Mouse (Mus musculus) heart, embryonic 10.5 days (tissue): ENCODE results near the gene Acsl3. TPM values are rescaled to one million over a fixed set of nuclear protein-coding genes. Genes with fewer than 3 reads are reported as not detected.

Experiments
- DNase-seq: peaks from one replicate; pipeline ENCODE4 v3.0.0-alpha.2; 2017; ENCODE audit warnings: low spot score
- H3K27ac ChIP-seq: fragments of 300-500 bp; sonication (generic); 2 replicates; pipeline ENCODE4 v1.5.1; 2016; ENCODE audit warnings: mild to moderate bottlenecking
- H3K27me3 ChIP-seq: fragments of 300-500 bp; sonication (generic); 2 replicates; pipeline ENCODE4 v1.6.1; 2016; ENCODE audit warnings: mild to moderate bottlenecking; ENCODE audit not compliant: poor library complexity, insufficient read depth, severe bottlenecking
- H3K36me3 ChIP-seq: fragments of 300-500 bp; sonication (generic); 2 replicates; pipeline ENCODE4 v1.6.1; 2016; ENCODE audit warnings: mild to moderate bottlenecking, moderate library complexity
- H3K4me1 ChIP-seq: fragments of 300-500 bp; sonication (generic); 2 replicates; pipeline ENCODE4 v1.6.1; 2016; ENCODE audit warnings: mild to moderate bottlenecking
- H3K4me3 ChIP-seq: fragments of 300-500 bp; sonication (generic); 2 replicates; pipeline ENCODE4 v1.5.1; 2016; ENCODE audit warnings: mild to moderate bottlenecking, moderate library complexity
- H3K9me3 ChIP-seq: fragments of 300-500 bp; sonication (generic); 2 replicates; pipeline ENCODE4 v1.6.1; 2016; ENCODE audit warnings: mild to moderate bottlenecking, moderate library complexity
- WGBS: fragments of 180-500 bp; shearing (Covaris S2); methylation state at CpG from one replicate; pipeline ENCODE4 v1.1.7; 2016; 5-methylcytosine and 5-hydroxymethylcytosine counted together
- polyA plus RNA-seq: library from polyadenylated mRNA; unstranded; fragments of >200 nt; fragmentation: Nextera tagmentation; extraction: Ambion mirVana; gene quantifications from 2 replicates; pipeline ENCODE4 v1.2.1, GENCODE M21; 2016

Acsl3 gene
- polyA plus RNA-seq, 1 experiment from 2014 or later = 56.7 TPM

GRCm38 (mm10) chr1:78730114-78730720, 72.6 kb downstream of the Acsl3 start:
- Histone ChIP-seq H3K36me3 (no peaks in the 10 kb centered on the region), H3K27me3 (no peaks in the 10 kb centered on the region), H3K4me3 (no peak overlapping the region), H3K27ac (no peak overlapping the region), H3K4me1 (0 out of 2 replicates have a peak, but pooled peaks cover 3% of the 10 kb centered on the region), H3K9me3 (no peaks in the 10 kb centered on the region)
- no peak for DNase-seq
- 84% methylated on average over 9 of the region's 9 CpGs for WGBS

DNA sequence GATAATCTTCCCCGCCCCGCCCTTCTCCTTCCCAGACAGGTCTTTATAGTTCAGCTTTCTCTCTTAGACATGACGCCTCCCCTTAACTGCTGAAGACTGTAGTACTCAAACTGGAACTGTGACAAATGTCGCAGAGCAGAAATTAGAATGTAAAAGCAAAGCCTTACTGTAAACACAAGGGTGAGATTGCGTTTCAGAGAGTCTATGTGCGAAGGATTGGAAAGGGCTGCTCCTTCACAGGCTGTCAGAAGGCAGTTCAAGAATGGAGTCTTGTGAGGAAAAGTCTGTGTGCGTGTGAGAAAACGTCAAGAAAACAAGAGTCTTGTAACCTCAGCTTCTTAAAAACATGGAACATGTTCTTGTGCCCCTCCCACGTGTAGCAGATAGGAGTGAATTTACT, 74.7 kb downstream of the Acsl3 start:
- Histone ChIP-seq H3K4me1 (0 out of 2 replicates have a peak, but pooled peaks cover 3% of the 10 kb centered on the region), H3K27ac (no peak overlapping the region), H3K27me3 (no peaks in the 10 kb centered on the region), H3K9me3 (no peaks in the 10 kb centered on the region), H3K4me3 (no peak overlapping the region), H3K36me3 (no peaks in the 10 kb centered on the region)
- WGBS = 81% methylated on average over 9 of the region's 9 CpGs
- no peak for DNase-seq

DNA sequence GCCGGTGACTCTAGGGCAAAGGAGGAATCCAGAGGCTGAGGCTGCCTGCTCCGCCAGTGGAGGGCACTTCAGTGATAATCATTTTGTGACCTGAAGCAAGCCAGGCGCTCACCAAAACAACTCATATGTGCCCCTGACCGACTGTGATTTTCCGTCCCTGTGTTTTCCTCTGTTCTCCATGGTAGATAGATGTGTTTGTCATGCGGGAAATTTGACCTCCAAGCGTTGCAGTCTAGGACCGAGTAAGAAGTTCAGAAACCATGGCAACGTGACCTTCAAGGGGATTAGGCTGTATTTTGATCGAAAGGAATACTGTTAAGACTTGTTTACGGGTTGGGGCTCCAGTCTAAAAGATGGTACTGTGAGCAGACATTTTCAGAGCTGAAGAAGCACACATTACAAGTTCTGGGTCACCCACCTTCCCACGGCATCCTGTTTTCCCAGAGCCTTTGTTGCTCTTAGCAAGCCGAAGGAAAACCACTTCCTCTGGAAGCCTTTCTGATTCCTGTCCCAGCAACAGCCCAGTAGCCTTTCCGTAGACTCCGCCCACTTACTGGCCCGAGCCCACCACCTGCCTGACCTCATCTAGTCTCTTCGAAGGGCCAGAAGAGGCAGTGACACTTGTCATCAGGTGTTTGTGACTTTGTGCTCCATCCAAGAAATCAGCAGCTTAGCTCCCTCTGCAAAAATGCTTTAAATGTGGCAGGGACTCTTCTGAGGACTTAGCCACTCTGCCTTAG, 76.8 kb downstream of the Acsl3 start:
- Histone ChIP-seq H3K4me3 (no peak overlapping the region), H3K27me3 (no peaks in the 10 kb centered on the region), H3K27ac (no peak overlapping the region), H3K9me3 (no peaks in the 10 kb centered on the region), H3K36me3 (no peaks in the 10 kb centered on the region), H3K4me1 (0 out of 2 replicates have a peak, but pooled peaks cover 3% of the 10 kb centered on the region)
- WGBS = 61% methylated on average over 17 of the region's 17 CpGs
- no peak for DNase-seq

- H3K4me1 ChIP-seq = 0 out of 2 replicates have a peak, but pooled peaks cover 3% of the 10 kb centered on the region
- H3K4me3 ChIP-seq = no peak overlapping the region
- H3K9me3 ChIP-seq = no peaks in the 10 kb centered on the region
- no peak for DNase-seq
- 59% methylated on average over 5 of the region's 5 CpGs for WGBS
- no peaks in the 10 kb centered on the region for H3K27me3 ChIP-seq
- no peak overlapping the region for H3K27ac ChIP-seq
- H3K36me3 ChIP-seq = no peaks in the 10 kb centered on the region
Observed at GRCm38 (mm10) chr1:78737646-78738045, 80.0 kb downstream of the Acsl3 start.

GRCm38 (mm10) chr1:78740676-78741075, 83.1 kb downstream of the Acsl3 start:
- Histone ChIP-seq H3K27ac (no peak overlapping the region), H3K27me3 (no peaks in the 10 kb centered on the region), H3K4me1 (no peaks in the 10 kb centered on the region), H3K36me3 (no peaks in the 10 kb centered on the region), H3K9me3 (no peaks in the 10 kb centered on the region), H3K4me3 (no peak overlapping the region)
- no peak for DNase-seq
- WGBS = 90% methylated on average over 11 of the region's 11 CpGs

GRCm38 (mm10) chr1:78742198-78742597, 84.6 kb downstream of the Acsl3 start:
- Histone ChIP-seq H3K9me3 (no peaks in the 10 kb centered on the region), H3K36me3 (no peaks in the 10 kb centered on the region), H3K27me3 (no peaks in the 10 kb centered on the region), H3K27ac (no peak overlapping the region), H3K4me1 (no peaks in the 10 kb centered on the region), H3K4me3 (no peak overlapping the region)
- no peak for DNase-seq
- WGBS = 80% methylated on average over 12 of the region's 12 CpGs

DNA sequence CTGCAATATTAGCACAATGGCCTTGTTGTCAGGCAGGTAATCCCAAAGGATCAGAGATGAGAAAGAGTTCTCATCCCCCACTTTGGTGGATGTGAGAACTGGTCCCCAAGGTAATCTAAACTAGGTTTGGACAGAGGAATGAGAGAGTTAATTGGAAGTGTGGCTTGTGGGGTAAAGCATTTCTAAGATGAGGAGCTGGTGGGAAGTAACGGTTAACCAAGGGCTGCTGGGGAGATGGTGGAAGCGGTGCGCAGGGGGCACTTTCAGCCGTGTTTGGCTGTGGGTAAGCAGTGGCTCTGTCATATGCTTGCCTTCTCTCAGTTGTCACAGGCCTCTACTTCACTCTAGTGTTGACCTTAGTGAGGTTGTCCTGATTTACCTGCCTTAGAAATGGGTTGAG, 85.7 kb downstream of the Acsl3 start:
- 85% methylated on average over 4 of the region's 4 CpGs for WGBS
- no peaks in the 10 kb centered on the region for H3K9me3 ChIP-seq
- DNase-seq = no peak
- H3K27ac ChIP-seq = no peak overlapping the region
- no peaks in the 10 kb centered on the region for H3K27me3 ChIP-seq
- H3K36me3 ChIP-seq = no peaks in the 10 kb centered on the region
- H3K4me1 ChIP-seq = no peaks in the 10 kb centered on the region
- no peak overlapping the region for H3K4me3 ChIP-seq

DNA sequence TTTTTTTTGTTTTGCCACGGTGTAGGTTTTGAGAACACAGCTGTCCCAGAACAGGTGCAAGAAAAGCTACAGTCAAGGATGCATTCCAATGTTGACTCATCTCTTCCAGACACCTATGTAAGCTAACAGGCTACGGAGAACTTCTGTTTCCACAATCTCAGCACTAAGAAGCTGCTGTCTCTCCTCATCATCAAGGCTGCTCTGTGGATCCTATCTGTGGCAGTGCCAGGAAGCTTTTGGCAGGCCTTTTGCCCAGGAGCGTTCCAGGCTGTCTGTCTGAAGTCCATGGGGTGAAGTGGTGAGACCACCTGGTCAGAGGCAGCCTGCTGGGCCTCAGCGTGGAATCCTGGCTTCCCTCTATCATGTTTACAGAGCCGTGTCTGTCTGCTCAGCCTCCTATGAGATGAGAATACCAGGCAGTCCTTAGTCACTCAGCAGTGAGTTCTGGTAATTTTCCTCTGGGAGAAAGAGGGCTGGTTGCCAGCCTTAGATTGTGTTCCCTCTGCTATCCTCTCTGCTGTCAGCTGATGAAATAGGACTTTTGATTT, 87.7 kb downstream of the Acsl3 start:
- no peaks in the 10 kb centered on the region for H3K36me3 ChIP-seq
- DNase-seq = no peak
- H3K27me3 ChIP-seq = no peaks in the 10 kb centered on the region
- H3K4me1 ChIP-seq = no peaks in the 10 kb centered on the region
- no peak overlapping the region for H3K4me3 ChIP-seq
- no peak overlapping the region for H3K27ac ChIP-seq
- WGBS = 44% methylated on average over 5 of the region's 5 CpGs
- no peaks in the 10 kb centered on the region for H3K9me3 ChIP-seq

Other genes starting within 250 kb of the Acsl3 start
- gene Farsb, start 168.9 kb upstream of the Acsl3 start, polyA plus RNA-seq = 122 and 133 TPM in 2 replicates
- 0.22 TPM in 1 of 2 replicates, not detected in the other for gene Mogat1, start 146.8 kb upstream of the Acsl3 start, polyA plus RNA-seq
- gene BC035947, start 145.7 kb upstream of the Acsl3 start, polyA plus RNA-seq = 0.05 and 0.15 TPM in 2 replicates
- 2.7 and 3.1 TPM in 2 replicates for gene Utp14b, start 213 bp downstream of the Acsl3 start, polyA plus RNA-seq
- gene Kcne4, start 158.9 kb downstream of the Acsl3 start, polyA plus RNA-seq = 0.16 TPM in 1 of 2 replicates, not detected in the other